Mouse (Mus musculus) CH12.LX (cell line): ENCODE measurements around the gene Pdpk1.

Source experiments
- CTCF ChIP-seq, 2 experiments: IDR thresholded peaks in 1 of 2; conservative IDR thresholded peaks in 1 of 2; 2 replicates each; pipeline ENCODE4 v1.5.1; 2011 to 2012; ENCODE audit warnings: low read depth in 2 of 2, low read length in 2 of 2, improper control_type of control experiment in 1 of 2, inconsistent platforms in 1 of 2, mild to moderate bottlenecking in 1 of 2, moderate library complexity in 1 of 2
- ELF1 ChIP-seq: IDR thresholded peaks from 2 replicates; pipeline ENCODE4 v1.6.1; 2014; ENCODE audit warnings: low read depth, mild to moderate bottlenecking, inconsistent platforms, low read length, improper control_type of control experiment
- HCFC1 ChIP-seq: IDR thresholded peaks from 2 replicates; pipeline ENCODE4 v1.6.1; 2012; ENCODE audit warnings: low read depth, mild to moderate bottlenecking, inconsistent platforms, low read length, improper control_type of control experiment
- MAFK ChIP-seq: IDR thresholded peaks from 2 replicates; pipeline ENCODE4 v1.6.1; 2011; ENCODE audit warnings: low read length, improper control_type of control experiment; ENCODE audit not compliant: insufficient replicate concordance
- POLR2A ChIP-seq: IDR thresholded peaks from 2 replicates; pipeline ENCODE4 v1.6.1; 2011; ENCODE audit warnings: low read depth, mild to moderate bottlenecking, improper control_type of control experiment, low read length
- RAD21 ChIP-seq: IDR thresholded peaks from 2 replicates; pipeline ENCODE4 v1.6.1; 2011; ENCODE audit warnings: low read depth, mild to moderate bottlenecking, low read length, improper control_type of control experiment, moderate library complexity
- TCF12 ChIP-seq: IDR thresholded peaks from 2 replicates; pipeline ENCODE4 v1.6.1; 2014; ENCODE audit warnings: low read depth, mild to moderate bottlenecking, inconsistent platforms, low read length, improper control_type of control experiment
- USF1 ChIP-seq: IDR thresholded peaks from 2 replicates; pipeline ENCODE4 v1.6.1; 2014; ENCODE audit warnings: low read depth, mild to moderate bottlenecking, inconsistent platforms, low read length, improper control_type of control experiment
- ZNF384 ChIP-seq: IDR thresholded peaks from 2 replicates; pipeline ENCODE4 v1.6.1; 2012; ENCODE audit warnings: low read depth, low read length, improper control_type of control experiment, inconsistent platforms

DNA sequence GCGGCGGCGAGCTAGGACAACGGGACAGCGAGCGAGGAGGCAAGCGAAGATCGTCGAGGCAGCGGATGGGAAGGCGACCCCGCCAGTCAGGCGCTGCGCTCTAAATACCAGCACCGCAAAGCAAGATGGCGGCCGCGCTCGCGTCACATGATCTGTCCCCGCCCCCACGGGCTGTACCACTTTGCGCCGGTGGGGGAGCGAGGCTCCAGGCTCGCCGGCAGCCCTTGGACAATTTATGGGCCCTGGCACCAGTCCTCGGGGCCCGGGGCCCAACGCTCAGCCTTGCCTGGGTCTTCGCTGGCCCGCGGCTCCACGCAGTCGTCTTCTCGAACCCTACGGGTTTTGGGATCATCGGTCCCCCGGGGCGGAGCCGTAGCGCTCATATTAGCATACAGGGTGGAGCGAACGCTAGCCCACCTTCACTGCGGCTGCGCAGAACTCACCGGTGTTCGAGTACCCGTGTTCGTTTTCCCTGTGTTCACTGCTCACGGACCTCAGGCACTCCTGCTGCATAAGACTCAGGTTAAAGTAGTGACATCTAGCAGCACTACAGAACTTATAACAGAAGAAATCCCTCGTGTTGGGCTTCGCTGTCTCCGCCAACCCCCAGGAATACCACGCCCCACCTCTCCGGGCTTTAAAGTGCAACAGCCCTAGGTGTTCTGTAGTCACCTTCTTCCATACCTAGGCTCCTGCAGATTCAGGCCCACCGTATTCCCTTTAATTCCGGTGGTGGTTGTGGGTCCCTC lies 18.8 kb upstream of the Pdpk1 start, which contains the start of gene Atp6v0c:
- TF ChIP-seq TCF12 (peak; percentile 19), ZNF384 (no peak), POLR2A (peak; percentile 82), CTCF (conservative IDR thresholded peaks at IDR 0.05 in 1 of 2, IDR thresholded peaks at IDR 0.05 in 1 of 2; ENCODE audit: low read depth in 2 of 2, low read length in 2 of 2) (no peak), MAFK (no peak), ELF1 (peak; percentile 18; the same call in 1 of the 2 replicates), USF1 (peak; percentile 90), RAD21 (no peak), HCFC1 (peak; percentile 68)
